Mouse (Mus musculus): ENCODE results near the gene Zswim5.

Gene Zswim5

DNA sequence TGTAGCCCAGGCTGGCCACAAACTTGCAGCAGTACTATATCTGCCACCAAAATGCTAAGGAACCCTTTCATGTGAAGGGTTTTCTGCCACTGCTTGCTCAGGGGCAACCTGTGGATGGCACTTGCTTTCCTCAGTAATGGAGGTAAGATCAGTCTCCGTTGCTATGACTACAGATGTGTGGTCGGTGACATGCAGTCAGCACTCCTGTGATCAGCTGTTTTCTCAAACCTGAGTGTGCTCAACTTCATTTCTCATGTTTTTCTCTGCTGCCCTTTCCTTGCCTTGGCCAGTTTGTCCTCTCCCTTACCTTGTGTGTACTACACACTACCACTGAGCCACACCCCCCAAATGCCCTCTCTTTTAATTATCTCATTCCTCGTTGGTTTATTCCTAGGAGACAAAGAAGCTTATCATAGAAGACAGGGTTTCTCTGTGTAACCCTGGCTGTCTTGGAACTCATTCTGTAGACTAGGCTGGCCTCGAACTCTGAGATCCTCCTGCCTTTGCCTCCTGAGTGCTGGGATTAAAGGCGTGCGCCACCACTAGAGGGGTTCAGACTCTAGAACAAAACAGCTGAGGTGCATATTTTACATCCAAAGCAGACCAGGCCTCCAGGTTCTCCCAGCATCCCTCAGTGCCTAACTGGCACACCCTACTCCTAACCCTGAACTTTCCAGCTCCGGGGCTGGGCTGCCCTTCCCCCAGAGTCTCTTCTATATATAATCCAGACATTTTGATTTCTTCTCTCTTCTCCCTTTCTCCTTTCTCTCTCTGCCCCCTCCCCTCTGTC lies 128.6 kb downstream of the Zswim5 start:
- DNase-seq, result no peak

DNA sequence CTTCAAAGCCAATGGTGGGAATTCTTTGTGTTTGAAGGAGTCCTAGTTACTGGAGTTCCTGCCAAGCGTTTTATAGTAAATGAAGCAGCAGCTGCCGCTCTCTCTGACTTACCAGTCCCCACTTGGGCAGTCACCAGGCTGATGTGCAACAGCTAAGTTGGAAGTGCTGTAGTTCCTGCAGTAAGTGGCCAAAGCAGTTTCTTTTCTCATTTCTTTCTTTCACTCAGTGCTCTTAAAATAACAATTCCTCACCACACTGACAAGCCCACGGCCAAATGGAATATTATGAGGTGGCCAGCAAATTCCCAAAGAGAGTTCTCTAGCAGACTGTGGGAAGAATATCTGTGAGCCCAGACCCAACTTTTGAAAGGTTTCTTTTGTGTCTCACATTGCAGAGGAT lies 129.9 kb downstream of the Zswim5 start:
- DNase-seq, result no peak

DNA sequence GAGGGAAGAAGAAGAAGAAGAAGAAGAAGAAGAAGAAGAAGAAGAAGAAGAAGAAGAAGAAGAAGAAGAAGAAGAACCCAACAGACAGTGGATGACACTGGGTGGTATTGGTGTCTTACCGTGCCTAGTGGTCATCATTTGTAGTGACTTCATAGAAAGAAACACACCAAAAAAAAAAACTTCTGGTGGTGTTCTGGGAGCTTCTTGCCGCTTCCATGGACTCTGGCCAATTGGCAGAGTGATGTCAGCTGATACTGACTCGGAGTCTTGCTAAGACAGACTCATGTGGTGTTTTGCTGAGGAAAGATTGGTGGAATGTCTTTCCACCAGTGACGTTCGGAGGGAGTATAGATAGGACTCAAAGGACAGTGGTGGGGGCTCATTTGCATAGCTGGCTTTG lies 133.1 kb downstream of the Zswim5 start:
- DNase-seq, result no peak

DNA sequence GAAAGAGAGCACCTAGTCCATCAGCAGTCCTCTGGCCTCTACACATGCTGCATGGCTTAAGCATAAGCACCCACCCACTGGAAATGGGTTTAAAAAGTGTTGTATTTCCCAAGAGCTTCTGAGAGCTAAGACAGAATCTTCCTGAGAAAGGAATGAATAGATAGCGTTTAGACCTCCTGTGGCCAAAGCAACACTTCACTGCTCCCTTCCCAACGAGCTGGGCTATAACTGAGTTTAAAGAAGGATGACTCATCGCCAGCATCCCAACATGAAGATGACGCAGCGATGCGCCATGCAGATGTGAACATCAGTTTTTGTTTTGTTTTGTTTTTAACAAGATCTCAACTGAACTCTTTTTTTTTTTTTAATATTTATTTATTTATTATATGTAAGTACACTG lies 136.4 kb downstream of the Zswim5 start:
- no peak for DNase-seq

DNA sequence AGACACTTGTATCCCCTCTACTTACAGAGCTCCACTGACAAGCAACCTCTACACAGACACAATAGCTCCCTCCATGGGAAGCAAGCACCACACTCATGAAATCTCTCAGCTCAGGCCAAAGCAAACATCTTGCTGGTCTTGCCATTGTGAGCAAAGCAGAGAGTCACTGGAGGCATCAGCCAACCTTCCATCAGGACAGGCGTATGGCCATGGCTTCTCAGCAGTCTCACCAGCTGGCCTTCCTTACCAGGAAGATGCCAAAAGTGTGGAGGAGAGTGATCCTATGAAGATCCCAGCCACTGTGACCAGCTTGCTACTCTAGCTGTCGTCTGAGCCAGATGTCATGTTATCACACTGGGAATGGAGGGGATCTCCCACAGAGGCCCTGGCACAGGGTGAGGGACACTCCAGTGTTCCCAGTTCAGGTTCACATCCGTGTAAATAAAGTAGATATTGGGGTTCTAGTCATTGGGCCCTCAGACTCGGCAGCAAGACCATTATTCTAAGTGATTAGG lies 137.8 kb downstream of the Zswim5 start:
- no peak for DNase-seq

DNA sequence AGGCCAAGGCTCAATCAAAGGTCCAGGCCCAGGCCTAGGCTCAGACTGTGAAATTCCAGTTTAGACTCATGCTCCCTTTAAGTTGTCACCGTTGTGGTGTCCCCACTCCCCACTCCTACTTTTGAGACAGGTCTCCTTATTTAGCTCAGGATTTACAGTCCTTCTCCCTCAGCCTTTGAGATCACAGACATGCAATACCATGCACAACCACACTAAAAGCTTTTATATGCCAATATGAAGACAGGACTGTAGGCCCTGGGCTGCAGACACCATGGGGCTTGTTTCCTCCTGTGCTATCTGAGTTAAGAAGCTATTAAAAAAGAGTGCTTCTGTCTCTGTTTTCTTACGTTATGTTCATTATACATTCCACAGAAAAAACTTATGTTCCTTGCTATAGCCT lies 140.6 kb downstream of the Zswim5 start:
- DNase-seq, result no peak

DNA sequence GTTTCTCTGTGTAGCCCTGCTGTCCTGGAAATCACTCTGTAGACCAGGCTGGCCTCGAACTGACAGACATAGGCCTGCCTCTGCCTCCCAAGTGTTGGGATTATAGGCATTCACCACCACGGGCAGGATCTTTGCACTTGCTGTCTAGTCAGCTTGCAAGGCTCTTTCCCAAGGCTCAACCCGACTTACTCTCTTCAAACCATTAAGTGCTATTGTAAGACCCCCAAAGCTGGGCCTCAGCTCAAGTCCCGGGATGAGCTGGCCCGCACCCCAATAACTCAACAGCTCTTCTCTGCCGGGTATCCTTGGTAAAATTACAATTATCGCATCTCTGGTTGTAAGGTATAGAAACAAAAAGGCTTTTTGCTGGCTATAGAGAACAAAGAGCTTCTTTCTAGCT lies 141.2 kb downstream of the Zswim5 start:
- DNase-seq, result no peak

DNA sequence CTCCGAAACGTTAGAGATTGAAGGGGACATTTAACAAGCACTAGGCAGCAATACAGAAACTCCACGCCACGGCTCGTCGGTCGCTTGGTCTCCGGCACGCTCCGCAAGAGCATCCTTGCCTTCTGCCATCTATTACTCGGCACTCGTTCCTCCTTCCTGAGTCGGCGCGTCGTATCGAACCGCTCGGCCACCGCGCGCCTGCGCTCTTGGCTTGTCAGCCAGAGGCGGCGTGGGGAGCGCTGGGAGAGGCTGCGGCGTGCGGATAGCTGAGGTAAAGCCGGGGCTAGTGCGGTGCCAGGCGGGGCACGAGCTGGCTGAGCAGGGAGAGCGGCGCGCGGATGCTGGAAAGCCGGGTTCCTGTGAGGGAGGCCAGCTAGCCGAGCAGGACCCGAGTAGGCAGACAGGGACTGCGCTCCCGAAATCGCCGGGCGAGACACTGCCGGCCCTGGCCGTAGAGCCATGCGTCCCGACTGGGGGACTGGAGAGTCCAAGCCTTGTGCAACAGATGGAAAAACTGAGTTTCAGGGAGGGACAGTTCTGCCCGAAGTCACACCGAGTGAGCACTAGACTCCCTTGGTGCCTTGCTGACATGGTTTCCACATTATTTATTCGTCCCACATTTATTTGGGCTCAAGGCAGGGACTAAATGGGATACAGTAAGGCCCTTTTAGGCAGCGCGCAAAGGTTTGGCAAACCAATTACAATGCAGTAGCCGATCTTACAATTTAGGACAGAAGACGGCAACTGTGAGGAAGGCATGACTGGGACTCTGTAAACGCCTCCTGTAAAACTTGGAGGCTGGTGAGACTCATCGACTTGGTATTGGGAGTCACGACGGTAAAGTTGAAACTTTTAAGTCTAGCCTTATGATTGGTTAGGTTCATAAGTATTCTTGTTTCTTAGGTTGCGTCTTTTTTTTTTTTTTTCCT lies 142.3 kb downstream of the Zswim5 start, which contains the start of gene Eif2b3:
Gene Eif2b3 (plus strand): TSS at position 197 of the 929 bp plus-strand sequence.
- DNase-seq, result peak; percentile 85 to 89

DNA sequence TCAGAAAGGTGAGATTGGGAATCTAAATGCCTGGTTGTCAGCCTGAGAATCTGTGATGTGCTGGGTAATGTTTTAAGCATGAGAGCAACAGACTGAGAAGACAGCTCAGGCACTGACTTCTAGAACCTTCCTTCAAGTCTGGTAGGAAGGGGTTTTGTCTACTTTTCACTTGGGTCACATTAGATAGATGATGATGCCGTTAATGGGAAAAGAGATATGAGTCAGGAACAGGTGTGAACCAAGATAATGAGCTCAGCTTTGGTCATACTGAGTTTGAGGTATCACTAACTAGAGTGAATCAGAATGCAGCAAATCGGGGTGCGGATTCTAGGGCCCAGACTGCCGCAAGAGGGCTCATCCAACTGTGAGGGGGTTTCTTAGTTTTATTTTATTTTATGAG lies 146.3 kb downstream of the Zswim5 start:
- no peak for DNase-seq

DNA sequence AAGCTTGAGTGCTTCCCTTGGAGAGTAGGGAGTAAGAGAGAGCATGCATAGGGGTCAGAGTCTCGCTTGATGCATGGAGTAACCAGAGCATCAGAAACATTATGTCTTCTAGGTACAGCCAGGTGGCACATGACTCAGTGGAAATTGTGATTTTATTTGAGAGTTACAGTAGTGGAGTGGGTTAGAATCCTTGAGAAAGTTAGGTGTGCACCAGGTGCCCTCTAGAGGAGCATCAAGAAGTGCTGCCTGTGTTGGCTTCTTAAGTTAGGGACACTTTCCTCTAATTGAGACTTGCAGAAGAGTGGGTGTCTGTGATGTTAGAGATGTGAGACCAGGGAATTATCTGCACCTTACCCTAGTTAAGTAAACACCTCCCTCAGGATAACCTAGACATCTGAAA lies 153.9 kb downstream of the Zswim5 start:
- no peak for DNase-seq
